Mouse (Mus musculus): ENCODE data around the gene Cx3cl1.

The Cx3cl1 gene

DNA sequence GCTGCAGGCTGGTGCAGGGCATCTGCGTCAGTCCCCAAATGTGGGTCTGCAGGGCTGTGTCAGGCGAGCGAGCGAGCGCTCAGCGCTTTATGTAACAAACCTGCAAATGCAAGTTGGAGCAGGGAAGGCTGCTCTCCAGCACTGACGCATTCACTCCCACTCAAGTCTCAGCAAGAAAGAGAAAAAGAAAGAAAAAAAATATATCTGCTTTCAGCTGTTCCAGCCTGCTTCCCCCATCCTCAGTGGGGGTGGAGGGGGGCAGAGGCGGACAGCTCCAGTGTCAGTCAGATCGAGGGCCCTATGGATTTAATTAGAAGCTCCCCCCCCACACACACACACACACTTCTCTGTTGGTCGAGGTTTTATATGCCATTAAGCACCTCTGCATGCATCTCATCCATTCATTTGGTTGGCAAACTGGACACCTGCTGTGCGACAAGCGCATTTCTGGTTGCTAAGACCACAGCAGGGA is 1.9 kb downstream of the Cx3cl1 start:
- no peak for DNase-seq (ENCODE audit: low read depth, low spot score)

GRCm38 (mm10) chr8:94774601-94775000 is 2.8 kb downstream of the Cx3cl1 start:
- DNase-seq (ENCODE audit: low read depth, low spot score) = no peak

DNA sequence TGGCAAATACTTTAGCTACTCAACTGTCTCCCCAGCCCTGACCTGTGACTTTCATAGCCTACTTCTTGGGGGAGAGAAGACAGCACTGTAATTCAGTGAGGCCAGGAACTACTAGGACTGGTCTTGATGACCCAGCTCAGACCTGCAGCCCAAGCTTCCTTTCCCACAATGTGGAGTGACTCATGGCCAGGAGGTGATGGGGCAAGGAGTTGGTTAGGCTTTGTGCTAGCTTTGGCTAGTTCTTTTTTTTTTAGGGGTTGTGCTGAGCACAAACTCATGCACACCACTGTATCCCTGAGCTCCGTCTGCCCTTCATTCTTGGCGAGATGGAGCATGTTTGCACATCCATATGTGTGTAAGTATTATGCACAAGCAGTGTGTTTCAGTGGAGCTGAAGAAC is 4.5 kb downstream of the Cx3cl1 start:
- DNase-seq (ENCODE audit: low read depth, low spot score) = no peak

DNA sequence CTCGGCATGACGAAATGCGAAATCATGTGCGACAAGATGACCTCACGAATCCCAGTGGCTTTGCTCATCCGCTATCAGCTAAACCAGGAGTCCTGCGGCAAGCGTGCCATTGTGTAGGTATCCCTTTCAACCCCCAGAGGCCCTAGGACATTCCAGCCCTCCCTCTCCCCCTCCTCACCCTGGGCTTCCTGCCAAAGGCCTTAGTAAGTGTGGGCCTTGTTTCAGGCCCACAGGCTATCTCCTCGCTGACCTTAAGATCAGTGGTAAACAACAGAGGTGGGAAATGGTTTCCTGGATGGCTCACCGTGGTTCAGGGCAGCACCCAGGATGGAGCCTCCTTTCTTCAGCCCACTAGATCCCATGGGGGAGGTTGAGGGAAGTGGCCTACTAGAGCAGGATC is 6.2 kb downstream of the Cx3cl1 start:
- no peak for DNase-seq (ENCODE audit: low read depth, low spot score)

- no peak for DNase-seq (ENCODE audit: low read depth, low spot score)
Measured at GRCm38 (mm10) chr8:94778473-94778872, 6.7 kb downstream of the Cx3cl1 start.

- DNase-seq (ENCODE audit: low read depth, low spot score) = no peak
Measured at GRCm38 (mm10) chr8:94778895-94779533, 7.2 kb downstream of the Cx3cl1 start.

DNA sequence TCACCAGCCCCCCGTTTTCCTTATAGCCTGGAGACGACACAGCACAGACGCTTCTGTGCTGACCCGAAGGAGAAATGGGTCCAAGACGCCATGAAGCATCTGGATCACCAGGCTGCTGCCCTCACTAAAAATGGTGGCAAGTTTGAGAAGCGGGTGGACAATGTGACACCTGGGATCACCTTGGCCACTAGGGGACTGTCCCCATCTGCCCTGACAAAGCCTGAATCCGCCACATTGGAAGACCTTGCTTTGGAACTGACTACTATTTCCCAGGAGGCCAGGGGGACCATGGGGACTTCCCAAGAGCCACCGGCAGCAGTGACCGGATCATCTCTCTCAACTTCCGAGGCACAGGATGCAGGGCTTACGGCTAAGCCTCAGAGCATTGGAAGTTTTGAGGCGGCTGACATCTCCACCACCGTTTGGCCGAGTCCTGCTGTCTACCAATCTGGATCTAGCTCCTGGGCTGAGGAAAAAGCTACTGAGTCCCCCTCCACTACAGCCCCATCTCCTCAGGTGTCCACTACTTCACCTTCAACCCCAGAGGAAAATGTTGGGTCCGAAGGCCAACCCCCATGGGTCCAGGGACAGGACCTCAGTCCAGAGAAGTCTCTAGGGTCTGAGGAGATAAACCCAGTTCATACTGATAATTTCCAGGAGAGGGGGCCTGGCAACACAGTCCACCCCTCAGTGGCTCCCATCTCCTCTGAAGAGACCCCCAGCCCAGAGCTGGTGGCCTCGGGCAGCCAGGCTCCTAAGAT is 7.9 kb downstream of the Cx3cl1 start:
- DNase-seq (ENCODE audit: low read depth, low spot score) = no peak

DNA sequence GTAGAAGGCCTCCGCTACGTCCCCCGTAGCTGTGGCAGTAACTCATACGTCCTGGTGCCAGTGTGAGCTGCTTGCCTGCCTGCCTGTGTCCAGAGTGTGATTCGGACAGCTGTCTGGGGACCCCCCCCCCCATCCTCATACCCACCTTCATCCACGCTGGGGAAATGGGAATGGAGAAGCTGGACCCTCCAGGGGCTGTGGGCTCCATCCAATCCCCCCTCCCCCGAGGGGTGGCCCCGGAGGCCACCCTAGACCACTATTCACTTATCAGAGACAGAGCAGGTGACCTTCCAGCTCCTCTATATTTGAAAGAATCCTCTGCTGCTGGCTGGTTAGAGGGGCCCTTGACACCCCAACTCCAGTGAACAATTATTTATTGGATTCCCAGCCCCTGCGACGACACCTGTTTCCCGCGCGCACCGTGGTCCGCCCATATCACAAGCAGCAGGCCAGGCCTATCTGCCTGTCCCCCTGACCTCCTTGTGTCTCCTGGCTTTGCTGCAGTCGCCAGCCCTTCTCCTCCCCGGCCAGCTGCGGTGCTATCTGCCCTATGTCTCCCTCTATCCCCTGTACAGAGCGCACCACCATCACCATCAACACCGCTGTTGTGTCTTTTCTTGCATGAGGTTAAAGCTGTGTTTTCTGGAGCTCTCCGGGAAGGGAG is 8.8 kb downstream of the Cx3cl1 start:
- no peak for DNase-seq (ENCODE audit: low read depth, low spot score)

DNA sequence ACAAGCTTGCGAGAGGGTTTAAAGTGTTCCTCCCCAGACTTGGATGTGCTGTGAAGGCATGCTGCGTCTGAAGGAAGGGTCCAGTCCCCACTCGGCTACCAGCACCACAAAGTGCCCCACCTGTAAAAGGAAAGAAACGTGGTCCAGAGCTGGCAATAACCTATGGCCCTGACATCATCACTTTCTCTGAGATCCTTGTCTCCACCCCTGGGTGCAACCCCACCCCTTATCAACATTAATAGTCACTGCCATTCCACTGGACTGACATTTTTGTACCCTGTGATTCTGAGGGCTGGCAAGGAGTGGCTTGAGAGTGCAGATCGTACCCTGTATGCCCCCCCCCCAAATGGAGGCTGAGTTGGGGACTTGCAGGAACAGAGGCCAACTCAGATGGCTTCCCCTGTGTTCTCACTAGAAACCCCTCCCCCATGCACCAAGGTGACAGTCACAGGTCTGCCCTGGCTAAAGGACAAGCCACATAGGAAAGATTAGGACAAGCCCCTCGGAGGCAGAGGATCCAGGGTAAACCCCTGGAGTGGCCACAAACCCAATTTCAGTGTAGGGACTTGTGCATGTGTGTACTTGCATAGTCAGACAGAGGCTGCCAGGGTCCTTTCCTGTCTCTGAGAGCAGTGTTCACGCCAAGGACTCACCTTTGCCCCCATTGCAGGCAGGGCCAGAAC is 9.5 kb downstream of the Cx3cl1 start:
- no peak for DNase-seq (ENCODE audit: low read depth, low spot score)

DNA sequence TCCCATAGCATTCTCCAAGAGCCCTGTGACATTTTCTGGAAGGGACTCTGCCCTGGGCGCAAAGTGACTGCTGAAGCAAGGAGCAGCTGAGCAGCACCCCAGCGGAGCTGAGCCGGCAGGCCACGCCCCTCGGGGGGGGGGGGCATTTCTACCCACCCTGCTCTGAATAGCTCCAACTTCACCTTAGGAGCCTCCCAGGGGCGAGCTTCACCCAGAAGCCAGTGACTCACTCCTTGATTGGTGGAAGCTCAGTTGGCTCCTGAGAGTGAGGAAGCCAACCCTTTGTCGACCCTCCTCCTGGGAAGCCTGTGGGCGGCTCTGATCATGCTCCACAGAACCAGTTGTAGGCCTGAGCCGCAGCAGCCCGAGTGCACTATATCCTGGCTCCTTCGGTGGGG is 10.0 kb downstream of the Cx3cl1 start:
- DNase-seq (ENCODE audit: low read depth, low spot score) = no peak

DNA sequence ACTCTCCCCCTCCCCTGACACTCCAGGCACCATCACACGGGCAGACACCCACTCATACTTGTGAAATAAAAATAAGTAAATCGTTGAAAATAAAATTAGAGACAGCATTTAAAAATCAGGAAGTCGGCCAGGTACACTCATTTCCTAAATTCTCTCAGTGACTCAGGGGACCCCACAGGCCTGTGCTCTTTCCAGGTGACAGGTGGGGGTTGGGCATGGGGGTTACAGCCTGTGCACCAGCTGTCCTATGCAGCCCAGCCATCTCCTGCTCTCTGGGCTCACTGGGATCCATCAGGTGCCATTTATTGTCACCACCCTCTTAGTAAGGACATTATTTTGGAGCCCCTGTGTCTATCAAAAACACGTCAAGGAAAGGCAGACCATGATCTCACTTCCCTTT is 12.1 kb downstream of the Cx3cl1 start:
- DNase-seq (ENCODE audit: low read depth, low spot score) = no peak

DNA sequence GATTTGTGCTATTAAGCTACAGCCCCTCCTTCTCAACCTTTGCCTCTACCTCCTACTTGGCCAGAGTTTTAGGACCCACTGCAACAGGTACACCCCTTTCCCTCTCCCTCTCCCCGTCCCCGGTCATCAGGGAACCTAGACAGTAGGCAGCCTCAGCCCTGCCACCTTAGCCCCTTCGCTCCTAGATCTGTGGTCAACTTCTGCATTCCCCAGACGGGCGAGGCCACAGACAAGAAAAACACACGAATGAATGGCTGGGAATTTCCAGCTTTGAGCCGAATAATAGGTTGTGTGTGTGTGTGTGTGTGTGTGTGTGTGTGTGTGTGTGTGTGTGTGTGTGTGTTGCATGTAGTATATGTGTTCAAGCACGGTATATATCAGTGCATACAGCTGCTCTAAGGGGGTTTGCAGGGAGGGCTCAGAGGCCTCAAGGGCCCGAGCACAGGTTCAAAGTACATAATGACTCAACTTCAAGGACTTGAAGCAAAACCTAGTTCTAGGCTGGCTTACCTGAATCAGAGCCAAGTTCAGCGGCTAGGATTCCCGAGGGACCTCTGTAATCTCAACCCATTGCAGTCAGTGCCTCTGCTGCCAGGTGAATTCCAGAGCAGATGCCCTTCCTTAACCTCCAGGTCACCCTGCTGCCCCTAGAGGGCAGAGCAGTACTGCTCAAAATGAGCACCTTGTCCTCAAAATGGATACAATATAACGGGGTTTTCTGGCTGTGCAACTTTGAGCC is 13.6 kb downstream of the Cx3cl1 start:
- DNase-seq (ENCODE audit: low read depth, low spot score) = no peak

DNA sequence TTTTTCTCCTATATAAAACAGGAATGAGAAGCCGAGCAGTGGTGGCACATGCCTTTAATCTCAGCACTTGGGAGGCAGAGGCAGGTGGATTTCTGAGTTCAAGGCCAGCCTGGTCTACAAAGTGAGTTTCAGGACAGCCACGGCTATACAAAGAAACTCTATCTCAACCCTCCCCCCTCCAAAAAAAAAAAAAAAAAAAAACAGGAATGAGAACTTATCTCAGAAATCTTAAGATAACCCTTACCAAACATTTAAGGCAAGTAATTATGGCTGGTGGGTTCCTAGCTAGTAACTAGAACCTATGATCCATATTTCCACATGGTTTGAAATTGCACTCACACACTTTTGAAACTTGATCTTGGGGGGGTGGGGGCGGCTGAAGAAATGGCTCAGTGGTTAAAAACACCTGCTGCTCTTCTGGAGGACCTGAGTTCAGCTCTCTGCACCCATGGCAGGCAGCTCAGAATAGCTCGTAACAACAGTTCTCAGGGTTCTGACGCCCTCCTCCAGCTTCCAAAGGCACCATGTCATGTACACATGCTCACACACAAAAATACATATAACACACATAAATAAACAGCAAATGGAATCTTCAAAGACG is 14.3 kb downstream of the Cx3cl1 start:
- DNase-seq (ENCODE audit: low read depth, low spot score) = no peak

- DNase-seq (ENCODE audit: low read depth, low spot score) = no peak
Measured at GRCm38 (mm10) chr8:94787524-94788501, 16.0 kb downstream of the Cx3cl1 start.

- DNase-seq (ENCODE audit: low read depth, low spot score) = no peak
Measured at GRCm38 (mm10) chr8:94789256-94789955, 17.6 kb downstream of the Cx3cl1 start.

GRCm38 (mm10) chr8:94794368-94794767 is 22.6 kb downstream of the Cx3cl1 start:
- DNase-seq (ENCODE audit: low read depth, low spot score) = no peak

GRCm38 (mm10) chr8:94794782-94795181 is 23.0 kb downstream of the Cx3cl1 start:
- no peak for DNase-seq (ENCODE audit: low read depth, low spot score)

DNA sequence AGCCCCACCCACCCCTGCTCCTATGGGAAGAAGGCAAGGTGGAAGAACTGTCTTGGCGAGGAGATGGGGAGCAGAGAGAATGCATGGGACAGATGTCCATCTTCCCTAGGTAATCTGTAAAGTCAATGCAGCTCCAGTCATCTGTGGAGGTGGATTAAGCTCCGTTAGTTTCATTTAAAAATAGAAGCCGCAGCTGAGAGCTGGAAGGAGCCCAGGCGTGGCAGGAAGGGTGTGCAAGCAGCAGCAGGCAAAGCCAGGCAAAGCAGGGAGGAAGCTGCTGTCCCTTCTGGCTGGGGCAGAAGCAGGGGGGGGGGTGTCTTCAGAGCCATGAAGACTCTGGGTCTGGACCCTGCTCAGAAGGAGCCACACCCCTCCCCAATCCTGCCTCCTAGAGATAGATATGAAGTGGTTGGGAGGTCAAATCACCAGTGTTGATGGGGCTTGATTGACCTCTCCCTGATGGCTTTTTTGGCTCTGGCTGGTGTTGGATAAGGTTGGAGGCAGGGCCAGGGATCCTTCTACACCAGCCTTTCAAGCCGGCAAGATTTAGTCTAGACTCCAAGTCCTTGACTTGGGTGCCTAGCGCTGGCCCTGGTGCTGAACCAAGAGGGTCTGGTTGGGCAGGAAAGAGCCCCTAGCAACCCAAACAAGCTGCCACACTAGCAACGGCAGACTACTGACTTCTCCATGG is 28.6 kb downstream of the Cx3cl1 start:
- DNase-seq (ENCODE audit: low read depth, low spot score) = no peak
